Mouse (Mus musculus) liver, embryonic 14.5 days (tissue): Measurements from ENCODE around the gene Slc38a2.

Source experiments
- CTCF ChIP-seq: IDR thresholded peaks from 2 replicates; pipeline ENCODE4 v1.5.1; 2016; ENCODE audit warnings: antibody characterized with exemption, low read depth, control low read depth
- EP300 ChIP-seq: IDR thresholded peaks from 2 replicates; pipeline ENCODE4 v1.6.1; 2016; ENCODE audit warnings: antibody characterized with exemption, low read depth

DNA sequence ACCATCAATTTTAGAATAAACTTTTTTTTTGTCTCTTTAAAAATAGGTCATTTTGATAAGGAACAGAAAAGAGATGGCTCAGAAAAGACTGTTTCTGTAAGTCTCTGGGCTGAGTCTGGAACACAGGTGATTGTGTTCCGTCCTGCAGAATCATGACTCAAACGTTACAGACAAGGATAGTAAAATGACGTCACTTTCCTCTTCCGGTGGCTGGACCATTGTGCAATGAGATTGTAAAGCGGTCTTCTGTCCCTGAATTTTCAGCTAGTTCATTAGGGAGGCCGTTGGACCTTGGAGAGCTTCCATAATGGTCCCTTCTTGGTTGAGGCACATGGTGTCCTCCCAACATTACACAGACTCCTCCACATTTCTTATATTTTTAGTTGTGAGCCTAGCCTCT lies 29.8 kb downstream of the Slc38a2 start:
- TF ChIP-seq CTCF (no peak), EP300 (no peak)
